Mouse (Mus musculus): ENCODE results near the gene Acat3. TPM values are rescaled to one million over a fixed set of nuclear protein-coding genes. Genes with fewer than 3 reads are reported as not detected.

Acat3 gene
- polyA plus RNA-seq, 1 experiment from 2014 or later = 1.00 TPM

GRCm38 (mm10) chr17:12915488-12915880, 24.9 kb downstream of the Acat3 start, which contains the start of gene Tcp1:
Tcp1 (plus strand) TSS chr17:12915701.
- WGBS = under 1% methylated on average over 18 of the region's 18 CpGs
- no peak for DNase-seq (ENCODE audit: low spot score)

GRCm38 (mm10) chr17:12910391-12910790, 30.0 kb downstream of the Acat3 start:
- H3K27me3 ChIP-seq (ENCODE audit: control insufficient read depth, insufficient read depth, low read length) = no peaks in the 10 kb centered on the region

More at GRCm38 (mm10) chr17:12915488-12915880, 24.9 kb downstream of the Acat3 start, which contains the start of gene Tcp1:
- no peak for ATAC-seq (replicated peaks; ENCODE audit: insufficient number of reproducible peaks, low FRiP score, low TSS enrichment, low read depth)
- H3K9me3 ChIP-seq (replicated peaks; ENCODE audit: control insufficient read depth, low read length) = no peaks in the 10 kb centered on the region
- no peaks in the 10 kb centered on the region for H3K4me1 ChIP-seq (ENCODE audit: control insufficient read depth, insufficient read depth, low read length)
- H3K27ac ChIP-seq (replicated peaks; ENCODE audit: low read depth, low read length) = peak within 1 kb of the TSS; percentile 79
- peaks cover 11% of the 10 kb centered on the region for H3K36me3 ChIP-seq (replicated peaks; ENCODE audit: control insufficient read depth, insufficient read depth, low read depth, low read length)
- peak within 1 kb of the TSS; percentile 56 for H3K4me2 ChIP-seq (ENCODE audit: low read depth, low read length)
- no peaks in the 10 kb centered on the region for H3K27me3 ChIP-seq (ENCODE audit: control insufficient read depth, insufficient read depth, low read length)
- H3K9ac ChIP-seq (replicated peaks; ENCODE audit: low read length) = peak within 1 kb of the TSS; percentile 95
- H3K4me3 ChIP-seq (ENCODE audit: low read depth, low read length) = peak within 1 kb of the TSS; percentile 89

GRCm38 (mm10) chr17:12909361-12910280, 30.8 kb downstream of the Acat3 start, which contains the start of gene Pnldc1:
Pnldc1 (minus strand) TSS chr17:12910230.
- WGBS = 74% methylated on average over 35 of the region's 35 CpGs
- Histone ChIP-seq H3K4me2 (ENCODE audit: low read depth, low read length) (no peak within 1 kb of the TSS), H3K4me3 (ENCODE audit: low read depth, low read length) (no peak within 1 kb of the TSS), H3K9ac (replicated peaks; ENCODE audit: low read length) (no peak within 1 kb of the TSS), H3K9me3 (replicated peaks; ENCODE audit: control insufficient read depth, low read length) (no peaks in the 10 kb centered on the region), H3K4me1 (ENCODE audit: control insufficient read depth, insufficient read depth, low read length) (no peaks in the 10 kb centered on the region), H3K27ac (replicated peaks; ENCODE audit: low read depth, low read length) (no peak within 1 kb of the TSS), H3K27me3 (ENCODE audit: control insufficient read depth, insufficient read depth, low read length) (no peaks in the 10 kb centered on the region), H3K36me3 (replicated peaks; ENCODE audit: control insufficient read depth, insufficient read depth, low read depth, low read length) (peaks cover 11% of the 10 kb centered on the region)
- no peak for ATAC-seq (replicated peaks; ENCODE audit: insufficient number of reproducible peaks, low FRiP score, low TSS enrichment, low read depth)
- DNase-seq (ENCODE audit: low spot score) = no peak

More at GRCm38 (mm10) chr17:12910391-12910790, 30.0 kb downstream of the Acat3 start:
- WGBS = 90% methylated on average over 8 of the region's 8 CpGs
- no peak overlapping the region for H3K4me3 ChIP-seq (ENCODE audit: low read depth, low read length)
- no peaks in the 10 kb centered on the region for H3K9me3 ChIP-seq (replicated peaks; ENCODE audit: control insufficient read depth, low read length)
- no peak for ATAC-seq (replicated peaks; ENCODE audit: insufficient number of reproducible peaks, low FRiP score, low TSS enrichment, low read depth)
- peaks cover 11% of the 10 kb centered on the region for H3K36me3 ChIP-seq (replicated peaks; ENCODE audit: control insufficient read depth, insufficient read depth, low read depth, low read length)
- H3K4me1 ChIP-seq (ENCODE audit: control insufficient read depth, insufficient read depth, low read length) = no peaks in the 10 kb centered on the region
- no peak overlapping the region for H3K9ac ChIP-seq (replicated peaks; ENCODE audit: low read length)
- no peak overlapping the region for H3K4me2 ChIP-seq (ENCODE audit: low read depth, low read length)
- H3K27ac ChIP-seq (replicated peaks; ENCODE audit: low read depth, low read length) = no peak overlapping the region
- no peak for DNase-seq (ENCODE audit: low spot score)

- Histone ChIP-seq H3K9me3 (replicated peaks; ENCODE audit: control insufficient read depth, low read length) (no peaks in the 10 kb centered on the region), H3K4me3 (ENCODE audit: low read depth, low read length) (no peak overlapping the region), H3K27ac (replicated peaks; ENCODE audit: low read depth, low read length) (no peak overlapping the region), H3K36me3 (replicated peaks; ENCODE audit: control insufficient read depth, insufficient read depth, low read depth, low read length) (peaks cover 4% of the 10 kb centered on the region), H3K4me2 (ENCODE audit: low read depth, low read length) (no peak overlapping the region), H3K9ac (replicated peaks; ENCODE audit: low read length) (no peak overlapping the region), H3K4me1 (ENCODE audit: control insufficient read depth, insufficient read depth, low read length) (no peaks in the 10 kb centered on the region), H3K27me3 (ENCODE audit: control insufficient read depth, insufficient read depth, low read length) (no peaks in the 10 kb centered on the region)
- 93% methylated on average over 9 of the region's 9 CpGs for WGBS
- DNase-seq (ENCODE audit: low spot score) (no peak), ATAC-seq (replicated peaks; ENCODE audit: insufficient number of reproducible peaks, low FRiP score, low TSS enrichment, low read depth) (no peak)
Observed at GRCm38 (mm10) chr17:12906436-12906835, 34.0 kb downstream of the Acat3 start.

GRCm38 (mm10) chr17:12905810-12906209, 34.6 kb downstream of the Acat3 start:
- no peaks in the 10 kb centered on the region for H3K4me1 ChIP-seq (ENCODE audit: control insufficient read depth, insufficient read depth, low read length)
- no peak overlapping the region for H3K4me2 ChIP-seq (ENCODE audit: low read depth, low read length)
- H3K27me3 ChIP-seq (ENCODE audit: control insufficient read depth, insufficient read depth, low read length) = no peaks in the 10 kb centered on the region
- H3K27ac ChIP-seq (replicated peaks; ENCODE audit: low read depth, low read length) = no peak overlapping the region
- H3K9me3 ChIP-seq (replicated peaks; ENCODE audit: control insufficient read depth, low read length) = no peaks in the 10 kb centered on the region
- H3K36me3 ChIP-seq (replicated peaks; ENCODE audit: control insufficient read depth, insufficient read depth, low read depth, low read length) = peaks cover 3% of the 10 kb centered on the region
- WGBS = 82% methylated on average over 4 of the region's 4 CpGs
- no peak overlapping the region for H3K4me3 ChIP-seq (ENCODE audit: low read depth, low read length)
- DNase-seq (ENCODE audit: low spot score) = no peak
- H3K9ac ChIP-seq (replicated peaks; ENCODE audit: low read length) = no peak overlapping the region
- ATAC-seq (replicated peaks; ENCODE audit: insufficient number of reproducible peaks, low FRiP score, low TSS enrichment, low read depth) = no peak

- Histone ChIP-seq H3K27me3 (ENCODE audit: control insufficient read depth, insufficient read depth, low read length) (no peaks in the 10 kb centered on the region), H3K36me3 (replicated peaks; ENCODE audit: control insufficient read depth, insufficient read depth, low read depth, low read length) (no peaks in the 10 kb centered on the region), H3K9me3 (replicated peaks; ENCODE audit: control insufficient read depth, low read length) (no peaks in the 10 kb centered on the region), H3K9ac (replicated peaks; ENCODE audit: low read length) (no peak overlapping the region), H3K4me3 (ENCODE audit: low read depth, low read length) (no peak overlapping the region), H3K4me2 (ENCODE audit: low read depth, low read length) (no peak overlapping the region), H3K27ac (replicated peaks; ENCODE audit: low read depth, low read length) (no peak overlapping the region), H3K4me1 (ENCODE audit: control insufficient read depth, insufficient read depth, low read length) (no peaks in the 10 kb centered on the region)
- 83% methylated on average over 1 of the region's 1 CpGs for WGBS
- DNase-seq (ENCODE audit: low spot score) (no peak), ATAC-seq (replicated peaks; ENCODE audit: insufficient number of reproducible peaks, low FRiP score, low TSS enrichment, low read depth) (no peak)
Observed at GRCm38 (mm10) chr17:12904349-12904748, 36.1 kb downstream of the Acat3 start.

GRCm38 (mm10) chr17:12903372-12904333, 36.7 kb downstream of the Acat3 start:
- Histone ChIP-seq H3K4me3 (ENCODE audit: low read depth, low read length) (no peak overlapping the region), H3K36me3 (replicated peaks; ENCODE audit: control insufficient read depth, insufficient read depth, low read depth, low read length) (no peaks in the 10 kb centered on the region), H3K9ac (replicated peaks; ENCODE audit: low read length) (no peak overlapping the region), H3K27me3 (ENCODE audit: control insufficient read depth, insufficient read depth, low read length) (no peaks in the 10 kb centered on the region), H3K9me3 (replicated peaks; ENCODE audit: control insufficient read depth, low read length) (no peaks in the 10 kb centered on the region), H3K27ac (replicated peaks; ENCODE audit: low read depth, low read length) (no peak overlapping the region), H3K4me1 (ENCODE audit: control insufficient read depth, insufficient read depth, low read length) (no peaks in the 10 kb centered on the region), H3K4me2 (ENCODE audit: low read depth, low read length) (no peak overlapping the region)
- peak; percentile 36 for DNase-seq (ENCODE audit: low spot score)
- 47% methylated on average over 11 of the region's 12 CpGs for WGBS
- no peak; the same call in 1 of the 2 replicates for ATAC-seq (replicated peaks; ENCODE audit: insufficient number of reproducible peaks, low FRiP score, low TSS enrichment, low read depth)
